Mouse (Mus musculus): ENCODE results near the gene Ptprm. TPM values are rescaled to one million over a fixed set of nuclear protein-coding genes. Genes with fewer than 3 reads are reported as not detected.

Ptprm gene
- polyA plus RNA-seq, 1 experiment from 2014 or later: 19.7 TPM

- Histone ChIP-seq H3K4me1 (ENCODE audit: control insufficient read depth, insufficient read depth, low read length) (peaks cover 6% of the 10 kb centered on the region), H3K9ac (ENCODE audit: low read depth, low read length) (no peak overlapping the region), H3K36me3 (ENCODE audit: control insufficient read depth, insufficient read depth, low read length) (no peaks in the 10 kb centered on the region), H3K9me3 (replicated peaks; ENCODE audit: control insufficient read depth, low read length, poor library complexity, severe bottlenecking) (no peaks in the 10 kb centered on the region), H3K4me3 (ENCODE audit: low read depth, low read length) (no peak overlapping the region), H3K4me2 (ENCODE audit: low read length) (no peak overlapping the region), H3K27me3 (ENCODE audit: control insufficient read depth, insufficient read depth, low read depth, low read length) (no peaks in the 10 kb centered on the region), H3K27ac (ENCODE audit: low read length) (no peak overlapping the region)
- 67% methylated on average over 5 of the region's 5 CpGs for WGBS
- ATAC-seq: no peak
Observed at GRCm38 (mm10) chr17:67087585-67087984, 266.7 kb downstream of the Ptprm start.

- Histone ChIP-seq H3K4me3 (ENCODE audit: low read depth, low read length) (no peak overlapping the region), H3K27ac (ENCODE audit: low read length) (no peak overlapping the region), H3K9me3 (replicated peaks; ENCODE audit: control insufficient read depth, low read length, poor library complexity, severe bottlenecking) (no peaks in the 10 kb centered on the region), H3K27me3 (ENCODE audit: control insufficient read depth, insufficient read depth, low read depth, low read length) (no peaks in the 10 kb centered on the region), H3K4me2 (ENCODE audit: low read length) (no peak overlapping the region), H3K36me3 (ENCODE audit: control insufficient read depth, insufficient read depth, low read length) (no peaks in the 10 kb centered on the region), H3K9ac (ENCODE audit: low read depth, low read length) (no peak overlapping the region), H3K4me1 (ENCODE audit: control insufficient read depth, insufficient read depth, low read length) (peaks cover 6% of the 10 kb centered on the region)
- no peak for ATAC-seq
- 88% methylated on average over 2 of the region's 2 CpGs for WGBS
Observed at GRCm38 (mm10) chr17:67086811-67087210, 267.4 kb downstream of the Ptprm start.

GRCm38 (mm10) chr17:67084501-67084900, 269.8 kb downstream of the Ptprm start:
- Histone ChIP-seq H3K27me3 (ENCODE audit: control insufficient read depth, insufficient read depth, low read depth, low read length) (no peaks in the 10 kb centered on the region), H3K27ac (ENCODE audit: low read length) (no peak overlapping the region), H3K9me3 (replicated peaks; ENCODE audit: control insufficient read depth, low read length, poor library complexity, severe bottlenecking) (no peaks in the 10 kb centered on the region), H3K4me2 (ENCODE audit: low read length) (no peak overlapping the region), H3K9ac (ENCODE audit: low read depth, low read length) (no peak overlapping the region), H3K36me3 (ENCODE audit: control insufficient read depth, insufficient read depth, low read length) (no peaks in the 10 kb centered on the region), H3K4me3 (ENCODE audit: low read depth, low read length) (no peak overlapping the region), H3K4me1 (ENCODE audit: control insufficient read depth, insufficient read depth, low read length) (peaks cover 7% of the 10 kb centered on the region)
- ATAC-seq: no peak
- 33% methylated on average over 4 of the region's 4 CpGs for WGBS

- no peak overlapping the region for H3K9ac ChIP-seq (ENCODE audit: low read depth, low read length)
- H3K36me3 ChIP-seq (ENCODE audit: control insufficient read depth, insufficient read depth, low read length): no peaks in the 10 kb centered on the region
- peaks cover 8% of the 10 kb centered on the region for H3K4me1 ChIP-seq (ENCODE audit: control insufficient read depth, insufficient read depth, low read length)
- no peak overlapping the region for H3K4me2 ChIP-seq (ENCODE audit: low read length)
- no peak for ATAC-seq
- H3K4me3 ChIP-seq (ENCODE audit: low read depth, low read length): no peak overlapping the region
- no peaks in the 10 kb centered on the region for H3K27me3 ChIP-seq (ENCODE audit: control insufficient read depth, insufficient read depth, low read depth, low read length)
- no peaks in the 10 kb centered on the region for H3K9me3 ChIP-seq (replicated peaks; ENCODE audit: control insufficient read depth, low read length, poor library complexity, severe bottlenecking)
- 70% methylated on average over 5 of the region's 5 CpGs for WGBS
- no peak overlapping the region for H3K27ac ChIP-seq (ENCODE audit: low read length)
Observed at GRCm38 (mm10) chr17:67084093-67084492, 270.2 kb downstream of the Ptprm start.

GRCm38 (mm10) chr17:67079570-67079969, 274.7 kb downstream of the Ptprm start:
- ATAC-seq: no peak
- WGBS: 80% methylated on average over 1 of the region's 1 CpGs

GRCm38 (mm10) chr17:67073580-67073979, 280.7 kb downstream of the Ptprm start:
- Histone ChIP-seq H3K27me3 (ENCODE audit: control insufficient read depth, insufficient read depth, low read depth, low read length) (no peaks in the 10 kb centered on the region), H3K4me3 (ENCODE audit: low read depth, low read length) (no peak overlapping the region), H3K36me3 (ENCODE audit: control insufficient read depth, insufficient read depth, low read length) (no peaks in the 10 kb centered on the region), H3K27ac (ENCODE audit: low read length) (peak overlapping the region; percentile 3; the same call in 1 of the 2 replicates), H3K9ac (ENCODE audit: low read depth, low read length) (no peak overlapping the region), H3K4me2 (ENCODE audit: low read length) (no peak overlapping the region), H3K9me3 (replicated peaks; ENCODE audit: control insufficient read depth, low read length, poor library complexity, severe bottlenecking) (no peaks in the 10 kb centered on the region), H3K4me1 (ENCODE audit: control insufficient read depth, insufficient read depth, low read length) (peaks cover 16% of the 10 kb centered on the region)
- ATAC-seq: peak; percentile 55; the same call in 1 of the 2 replicates
- 34% methylated on average over 4 of the region's 4 CpGs for WGBS

More at GRCm38 (mm10) chr17:67079570-67079969, 274.7 kb downstream of the Ptprm start:
- H3K27me3 ChIP-seq (ENCODE audit: control insufficient read depth, insufficient read depth, low read depth, low read length): no peaks in the 10 kb centered on the region
- H3K4me2 ChIP-seq (ENCODE audit: low read length): no peak overlapping the region
- no peak overlapping the region for H3K9ac ChIP-seq (ENCODE audit: low read depth, low read length)
- peaks cover 2% of the 10 kb centered on the region; the same call in 1 of the 2 replicates for H3K4me1 ChIP-seq (ENCODE audit: control insufficient read depth, insufficient read depth, low read length)
- H3K36me3 ChIP-seq (ENCODE audit: control insufficient read depth, insufficient read depth, low read length): no peaks in the 10 kb centered on the region
- H3K27ac ChIP-seq (ENCODE audit: low read length): no peak overlapping the region
- no peaks in the 10 kb centered on the region for H3K9me3 ChIP-seq (replicated peaks; ENCODE audit: control insufficient read depth, low read length, poor library complexity, severe bottlenecking)
- H3K4me3 ChIP-seq (ENCODE audit: low read depth, low read length): no peak overlapping the region

- no peak overlapping the region for H3K4me3 ChIP-seq (ENCODE audit: low read depth, low read length)
- no peak overlapping the region for H3K9ac ChIP-seq (ENCODE audit: low read depth, low read length)
- 47% methylated on average over 6 of the region's 6 CpGs for WGBS
- H3K9me3 ChIP-seq (replicated peaks; ENCODE audit: control insufficient read depth, low read length, poor library complexity, severe bottlenecking): no peaks in the 10 kb centered on the region
- ATAC-seq: no peak
- H3K4me1 ChIP-seq (ENCODE audit: control insufficient read depth, insufficient read depth, low read length): peaks cover 16% of the 10 kb centered on the region
- H3K27me3 ChIP-seq (ENCODE audit: control insufficient read depth, insufficient read depth, low read depth, low read length): no peaks in the 10 kb centered on the region
- no peak overlapping the region for H3K4me2 ChIP-seq (ENCODE audit: low read length)
- H3K36me3 ChIP-seq (ENCODE audit: control insufficient read depth, insufficient read depth, low read length): no peaks in the 10 kb centered on the region
- peak overlapping the region; percentile 3; the same call in 1 of the 2 replicates for H3K27ac ChIP-seq (ENCODE audit: low read length)
Observed at GRCm38 (mm10) chr17:67073139-67073538, 281.1 kb downstream of the Ptprm start.

- no peak overlapping the region for H3K27ac ChIP-seq (ENCODE audit: low read length)
- no peak overlapping the region for H3K4me2 ChIP-seq (ENCODE audit: low read length)
- peaks cover 16% of the 10 kb centered on the region for H3K4me1 ChIP-seq (ENCODE audit: control insufficient read depth, insufficient read depth, low read length)
- no peak overlapping the region for H3K4me3 ChIP-seq (ENCODE audit: low read depth, low read length)
- H3K9ac ChIP-seq (ENCODE audit: low read depth, low read length): no peak overlapping the region
- peak; percentile 90 for ATAC-seq
- H3K36me3 ChIP-seq (ENCODE audit: control insufficient read depth, insufficient read depth, low read length): no peaks in the 10 kb centered on the region
- 61% methylated on average over 7 of the region's 7 CpGs for WGBS
- no peaks in the 10 kb centered on the region for H3K9me3 ChIP-seq (replicated peaks; ENCODE audit: control insufficient read depth, low read length, poor library complexity, severe bottlenecking)
- no peaks in the 10 kb centered on the region for H3K27me3 ChIP-seq (ENCODE audit: control insufficient read depth, insufficient read depth, low read depth, low read length)
Observed at GRCm38 (mm10) chr17:67071231-67072009, 282.8 kb downstream of the Ptprm start.

- Histone ChIP-seq H3K9ac (ENCODE audit: low read depth, low read length) (no peak overlapping the region), H3K4me1 (ENCODE audit: control insufficient read depth, insufficient read depth, low read length) (peaks cover 4% of the 10 kb centered on the region; the same call in 1 of the 2 replicates), H3K4me2 (ENCODE audit: low read length) (no peak overlapping the region), H3K4me3 (ENCODE audit: low read depth, low read length) (no peak overlapping the region), H3K9me3 (replicated peaks; ENCODE audit: control insufficient read depth, low read length, poor library complexity, severe bottlenecking) (no peaks in the 10 kb centered on the region), H3K27me3 (ENCODE audit: control insufficient read depth, insufficient read depth, low read depth, low read length) (no peaks in the 10 kb centered on the region), H3K27ac (ENCODE audit: low read length) (no peak overlapping the region), H3K36me3 (ENCODE audit: control insufficient read depth, insufficient read depth, low read length) (no peaks in the 10 kb centered on the region)
- WGBS: 70% methylated on average over 5 of the region's 5 CpGs
- no peak for ATAC-seq
Observed at GRCm38 (mm10) chr17:67063611-67064010, 290.6 kb downstream of the Ptprm start.

Measured in midbrain, embryonic 16.5 days (tissue).